Mouse (Mus musculus): Measurements from ENCODE around the gene Itgav.

- no peak for TF ChIP-seq CTCF (IDR thresholded peaks at IDR 0.05; ENCODE audit: borderline replicate concordance, control insufficient read depth, extremely low read depth, insufficient read depth, low read length, poor library complexity)
- TF ChIP-seq POLR2A (IDR thresholded peaks at IDR 0.05; ENCODE audit: control insufficient read depth, extremely low read depth, insufficient read depth, low read length, poor library complexity), result no peak
Observed at GRCm38 (mm10) chr2:83702411-83702810, 21.8 kb upstream of the Itgav start.

All from thymus, adult 2 months (tissue).